Comparison of ENCODE assay signal across 11 mouse cellular contexts in genomic region chr1:71893636-71894035, GRCm38 (mm10).
DNase-seq lines count a peak whose midpoint lies in the region; ATAC-seq lines count a peak whose summit lies in the region.
"Had no signal": no experiment of that assay in that cellular context is flagged by ENCODE, and none has a peak within 500 bp of the region (broad histone marks: within the 10 kb centered on the region; RNA-seq: fewer than 3 reads in every experiment).

No protein-coding gene starts in this region.

- peaks cover 12% of the 10 kb centered on the region for H3K4me1 ChIP-seq in forebrain, embryonic 16.5 days (replicated peaks; ENCODE audit: control insufficient read depth, insufficient read depth, low read length)

- no peaks in the 10 kb centered on the region for H3K36me3 ChIP-seq in forebrain, embryonic 16.5 days (ENCODE audit: control insufficient read depth, insufficient read depth)
- H3K36me3 ChIP-seq: neural tube, embryonic 13.5 days had no signal

- no peaks in the 10 kb centered on the region for H3K27me3 ChIP-seq in forebrain, embryonic 16.5 days (replicated peaks; ENCODE audit: control insufficient read depth, insufficient read depth, low read length)
- H3K27me3 ChIP-seq: neural tube, embryonic 13.5 days had no signal

- no peak overlapping the region for H3K4me3 ChIP-seq in forebrain, embryonic 16.5 days (replicated peaks; ENCODE audit: low read length)
- H3K4me3 ChIP-seq: layer of hippocampus, adult 2 months; neural tube, embryonic 13.5 days had no signal

- no peak overlapping the region for H3K9ac ChIP-seq in forebrain, embryonic 16.5 days (replicated peaks; ENCODE audit: low read depth, low read length)
- H3K9ac ChIP-seq: neural tube, embryonic 13.5 days had no signal

- H3K4me2 ChIP-seq in forebrain, embryonic 16.5 days (ENCODE audit: low read length), result no peak overlapping the region
- H3K4me2 ChIP-seq: neural tube, embryonic 13.5 days had no signal

- ATAC-seq in megakaryocyte, adult 5-6 weeks (ENCODE audit: poor library complexity, severe bottlenecking), result 0 out of 2 replicates have a peak, but pooled peaks have one; percentile 25
- ATAC-seq in forebrain, embryonic 16.5 days, result no peak

- 82% methylated on average over 5 of the region's 5 CpGs for WGBS in forebrain, embryonic 16.5 days

- H3K9me3 ChIP-seq in forebrain, embryonic 16.5 days (ENCODE audit: control insufficient read depth, low read length), result no peaks in the 10 kb centered on the region
- H3K9me3 ChIP-seq: neural tube, embryonic 13.5 days had no signal

- no peak overlapping the region for H3K27ac ChIP-seq in forebrain, embryonic 16.5 days (ENCODE audit: low read length)
- H3K27ac ChIP-seq: layer of hippocampus, adult 2 months; macrophage; neural tube, embryonic 13.5 days had no signal

- peak; percentile 25 for DNase-seq in kidney, postnatal 10 days
- no peak for DNase-seq in kidney, adult 18-20 months
- DNase-seq in embryo, embryonic 11 days, result peak; percentile 49
- DNase-seq in heart, postnatal 4 days, result peak; percentile 27
- DNase-seq in kidney, postnatal 14 days, result no peak
- DNase-seq: spleen, adult 18-20 months had no signal

Comparison
In these comparisons a context has a peak if more than half of its experiments do, and no peak if none do; other contexts are left out.
1. DNase-seq: peak in kidney, postnatal 10 days (single experiment), embryo, embryonic 11 days (single experiment) and heart, postnatal 4 days (single experiment); none in kidney, adult 18-20 months (single experiment) and kidney, postnatal 14 days (single experiment).